19 mouse cellular contexts compared by ENCODE assay signal in the genomic region with DNA sequence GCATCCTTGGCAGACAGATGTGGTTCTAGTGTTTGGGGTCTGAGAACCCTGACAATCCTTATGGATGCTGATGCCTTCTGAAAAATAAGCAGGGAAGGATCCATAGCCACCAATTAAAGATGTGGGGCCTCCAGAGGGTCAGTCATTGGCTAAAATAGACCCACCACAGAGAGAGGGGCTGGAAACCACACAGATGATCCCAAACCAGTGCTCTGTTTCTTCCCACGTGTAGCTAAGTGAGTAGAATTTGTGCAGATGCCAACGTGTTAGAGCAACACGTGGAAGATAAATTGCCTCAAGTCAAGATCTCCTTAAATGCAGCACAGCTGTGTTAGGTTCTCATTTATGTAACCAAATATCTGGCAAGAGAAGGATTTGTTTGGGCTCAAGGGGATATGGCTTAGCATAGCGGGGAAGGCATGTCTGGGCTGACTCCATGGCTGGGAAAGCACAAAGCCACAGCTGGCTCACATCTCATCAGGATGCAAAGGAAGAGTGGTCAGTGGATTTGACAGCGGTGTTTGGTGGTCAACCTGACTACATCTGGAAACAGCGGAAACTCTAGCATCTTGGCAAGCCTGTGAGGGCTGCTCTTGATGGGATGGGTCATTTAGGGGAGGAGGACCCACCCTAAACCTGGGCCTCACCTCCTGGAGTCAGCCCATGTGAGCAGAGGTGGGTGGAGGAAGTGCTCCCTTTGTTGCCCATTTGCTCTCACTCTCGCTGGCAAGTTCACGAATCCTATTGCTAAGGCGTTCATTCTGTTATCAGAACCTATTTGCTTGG. TPM values are rescaled to one million over a fixed set of nuclear protein-coding genes. Genes with fewer than 3 reads are reported as not detected.
DNase-seq lines count a peak whose midpoint lies in the region; ATAC-seq and TF ChIP-seq lines count a peak whose summit lies in the region.
"Had no signal": no experiment of that assay in that cellular context is flagged by ENCODE, and none has a peak within 500 bp of the region (broad histone marks: within the 10 kb centered on the region; RNA-seq: fewer than 3 reads in every experiment).

No protein-coding gene starts in this region.

- no peaks in the 10 kb centered on the region for H3K4me1 ChIP-seq in kidney, postnatal 0 days (replicated peaks; ENCODE audit: insufficient read depth, low read length)
- 0 out of 2 replicates have a peak, but pooled peaks cover 2% of the 10 kb centered on the region for H3K4me1 ChIP-seq in intestine, embryonic 16.5 days (ENCODE audit: control insufficient read depth, insufficient read depth, low read length)
- H3K4me1 ChIP-seq: heart, embryonic 10.5 days; hindbrain, embryonic 10.5 days; neural tube, embryonic 15.5 days had no signal

- no peaks in the 10 kb centered on the region for H3K9me3 ChIP-seq in kidney, postnatal 0 days (replicated peaks; ENCODE audit: low read length)
- no peaks in the 10 kb centered on the region for H3K9me3 ChIP-seq in intestine, embryonic 16.5 days (ENCODE audit: control insufficient read depth, low read length)
- H3K9me3 ChIP-seq: heart, embryonic 10.5 days; hindbrain, embryonic 10.5 days; neural tube, embryonic 15.5 days had no signal

- WGBS in kidney, postnatal 0 days = 41% methylated on average over 9 of the region's 9 CpGs
- WGBS in intestine, embryonic 16.5 days = 62% methylated on average over 9 of the region's 9 CpGs

- H3K4me3 ChIP-seq in kidney, postnatal 0 days (replicated peaks; ENCODE audit: low read depth, low read length) = no peak overlapping the region
- no peak overlapping the region for H3K4me3 ChIP-seq in intestine, embryonic 16.5 days (ENCODE audit: low read length)
- H3K4me3 ChIP-seq: heart, embryonic 10.5 days; hindbrain, embryonic 10.5 days; neural tube, embryonic 15.5 days had no signal

- no peak overlapping the region for H3K9ac ChIP-seq in kidney, postnatal 0 days (ENCODE audit: low read depth, low read length)
- no peak overlapping the region for H3K9ac ChIP-seq in intestine, embryonic 16.5 days (ENCODE audit: low read depth, low read length)
- H3K9ac ChIP-seq: neural tube, embryonic 15.5 days had no signal

- no peak overlapping the region for H3K27ac ChIP-seq in kidney, postnatal 0 days
- peak overlapping the region; percentile 24; the same call in 1 of the 2 replicates for H3K27ac ChIP-seq in intestine, embryonic 16.5 days (ENCODE audit: low read length)
- H3K27ac ChIP-seq: heart, embryonic 10.5 days; hindbrain, embryonic 10.5 days; neural tube, embryonic 15.5 days had no signal

- peak; percentile 13 for DNase-seq in embryo, embryonic 11 days
- no peak for DNase-seq in embryo, embryonic 9.5 days (ENCODE audit: extremely low spot score)
- peak; percentile 67 for DNase-seq in kidney, postnatal 0 days (ENCODE audit: low spot score)
- DNase-seq in kidney, adult 18-20 months = no peak
- DNase-seq in NIH3T3 (ENCODE audit: low read depth) = peak; percentile 64
- DNase-seq in right cerebral cortex, postnatal 36 days (ENCODE audit: low spot score in 2 of 2) = no peak
- DNase-seq in retina, embryonic 14.5 days (ENCODE audit: low spot score) = no peak
- DNase-seq: cerebellum, postnatal 14 days; lung, postnatal 14 days; retina, postnatal 1 day; thymus, postnatal 36 days had no signal

- no peak for TF ChIP-seq CTCF in kidney, postnatal 0 days (IDR thresholded peaks at IDR 0.05; ENCODE audit: low read depth)

- H3K36me3 ChIP-seq in kidney, postnatal 0 days (ENCODE audit: insufficient read depth, low read length) = no peaks in the 10 kb centered on the region
- H3K36me3 ChIP-seq in intestine, embryonic 16.5 days (ENCODE audit: control insufficient read depth, insufficient read depth, low read length) = no peaks in the 10 kb centered on the region
- H3K36me3 ChIP-seq: heart, embryonic 10.5 days; hindbrain, embryonic 10.5 days; neural tube, embryonic 15.5 days had no signal

- no peaks in the 10 kb centered on the region for H3K27me3 ChIP-seq in kidney, postnatal 0 days (ENCODE audit: insufficient read depth, low read length)
- no peaks in the 10 kb centered on the region for H3K27me3 ChIP-seq in intestine, embryonic 16.5 days (replicated peaks; ENCODE audit: control insufficient read depth, insufficient read depth, low read length)
- H3K27me3 ChIP-seq: neural tube, embryonic 15.5 days; Patski had no signal

- no peak for ATAC-seq in kidney, postnatal 0 days (replicated peaks; ENCODE audit: low FRiP score, low read depth)
- peak; percentile 52 for ATAC-seq in intestine, embryonic 16.5 days
- ATAC-seq: forebrain, embryonic 16.5 days; inflammation-experienced regulatory T-cells, adult 6 months; Patski had no signal

- H3K4me2 ChIP-seq in kidney, postnatal 0 days (ENCODE audit: low read length) = no peak overlapping the region
- H3K4me2 ChIP-seq in intestine, embryonic 16.5 days (ENCODE audit: low read depth, low read length) = no peak overlapping the region
- H3K4me2 ChIP-seq: liver, embryonic 11.5 days; neural tube, embryonic 15.5 days had no signal

RNA-seq across cellular contexts. Expression of gene Nrsn1, which starts 15.6 kb away (rescaled TPM):
- polyA plus RNA-seq in kidney, postnatal 0 days (2015; fragmentation: Nextera tagmentation; extraction: Ambion mirVana) = 0.25 TPM in 1 of 2 replicates, not detected in the other
- 3.4 and 3.6 TPM in 2 replicates for polyA plus RNA-seq in intestine, embryonic 16.5 days (2015; fragmentation: Nextera tagmentation; extraction: Ambion mirVana)
- polyA plus RNA-seq: inflammation-experienced regulatory T-cells, adult 6 months had no signal

Comparison
In these comparisons a context has a peak if more than half of its experiments do, and no peak if none do; other contexts are left out.
1. DNase-seq: peak in embryo, embryonic 11 days (single experiment), kidney, postnatal 0 days (single experiment) and NIH3T3 (single experiment); none in embryo, embryonic 9.5 days (single experiment), kidney, adult 18-20 months (single experiment), right cerebral cortex, postnatal 36 days (0 of 2) and retina, embryonic 14.5 days (single experiment).